Mouse (Mus musculus) cerebral cortex, adult 2 months (tissue): ENCODE measurements around the gene Tuba4a.

Experiments
- WGBS: fragments of 180-500 bp; shearing (Covaris S2); methylation state at CpG from one replicate; pipeline ENCODE4 v1.1.7; 2018; 5-methylcytosine and 5-hydroxymethylcytosine counted together

Gene Tuba4a

GRCm38 (mm10) chr1:75210136-75211087 is 9.3 kb downstream of the Tuba4a start, which contains the start of the genes Glb1l and Stk16:
Gene Glb1l, minus strand, starts transcription at chr1:75210813.
Gene Stk16, plus strand, starts transcription at chr1:75210838.
- WGBS, result 5% methylated on average over 42 of the region's 42 CpGs

GRCm38 (mm10) chr1:75208967-75209678 is 10.5 kb downstream of the Tuba4a start:
- WGBS, result 12% methylated on average over 34 of the region's 34 CpGs

DNA sequence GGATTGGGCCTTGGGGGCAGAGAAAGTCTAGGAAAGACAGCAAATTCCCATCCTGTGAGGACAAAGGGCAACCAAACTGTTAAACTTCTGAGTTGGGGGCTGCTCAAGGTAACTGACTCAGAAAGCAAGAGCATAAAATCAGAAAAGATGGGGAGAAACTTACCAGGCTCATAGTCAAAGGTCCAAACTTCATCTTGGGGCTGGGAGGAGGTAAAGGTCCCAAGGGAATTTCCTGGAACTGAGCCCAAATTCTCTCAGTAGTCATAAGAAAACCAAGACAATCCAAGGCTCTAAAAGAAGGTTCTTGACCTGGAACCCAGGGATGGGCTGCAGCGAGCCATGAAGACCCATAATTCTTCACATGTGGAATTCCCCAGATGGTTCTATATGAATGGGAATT is 18.4 kb downstream of the Tuba4a start:
- 88% methylated on average over 1 of the region's 1 CpGs for WGBS

- WGBS, result under 1% methylated on average over 19 of the region's 19 CpGs
These were observed 27.2 kb downstream of the Tuba4a start for GRCm38 (mm10) chr1:75192452-75192851.

- WGBS, result under 1% methylated on average over 52 of the region's 56 CpGs
These were observed 27.9 kb downstream of the Tuba4a start, which contains the start of the genes Ankzf1 and Atg9a for GRCm38 (mm10) chr1:75191622-75192402. Gene Ankzf1, plus strand, starts transcription at chr1:75192151. Gene Atg9a, minus strand, starts transcription at chr1:75192196.

DNA sequence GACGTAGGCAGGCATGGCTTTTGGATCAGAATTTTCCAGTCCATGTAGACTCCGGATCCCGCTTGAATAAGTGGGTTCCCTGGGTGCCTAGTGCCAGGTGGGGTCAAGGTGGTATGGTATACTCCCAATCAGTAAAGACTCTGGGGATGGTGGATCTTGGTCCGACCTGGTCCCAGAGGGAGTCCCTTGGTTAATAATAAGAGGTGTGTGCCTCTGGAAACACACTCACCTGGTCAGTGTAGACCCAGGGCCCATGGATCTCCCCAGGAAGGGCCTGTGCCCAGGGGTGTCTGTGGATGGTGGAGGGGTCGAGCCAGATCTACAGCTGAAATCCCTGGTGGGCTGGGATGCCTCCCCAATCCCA is 28.4 kb downstream of the Tuba4a start:
- 27% methylated on average over 5 of the region's 5 CpGs for WGBS

GRCm38 (mm10) chr1:75190577-75190976 is 29.1 kb downstream of the Tuba4a start:
- WGBS, result 42% methylated on average over 2 of the region's 2 CpGs

- WGBS, result 85% methylated on average over 2 of the region's 2 CpGs
These were observed 31.7 kb downstream of the Tuba4a start for GRCm38 (mm10) chr1:75187914-75188483.

GRCm38 (mm10) chr1:75185495-75185894 is 34.2 kb downstream of the Tuba4a start:
- 88% methylated on average over 11 of the region's 11 CpGs for WGBS

- 63% methylated on average over 4 of the region's 4 CpGs for WGBS
These were observed 37.5 kb downstream of the Tuba4a start for GRCm38 (mm10) chr1:75182160-75182559.

DNA sequence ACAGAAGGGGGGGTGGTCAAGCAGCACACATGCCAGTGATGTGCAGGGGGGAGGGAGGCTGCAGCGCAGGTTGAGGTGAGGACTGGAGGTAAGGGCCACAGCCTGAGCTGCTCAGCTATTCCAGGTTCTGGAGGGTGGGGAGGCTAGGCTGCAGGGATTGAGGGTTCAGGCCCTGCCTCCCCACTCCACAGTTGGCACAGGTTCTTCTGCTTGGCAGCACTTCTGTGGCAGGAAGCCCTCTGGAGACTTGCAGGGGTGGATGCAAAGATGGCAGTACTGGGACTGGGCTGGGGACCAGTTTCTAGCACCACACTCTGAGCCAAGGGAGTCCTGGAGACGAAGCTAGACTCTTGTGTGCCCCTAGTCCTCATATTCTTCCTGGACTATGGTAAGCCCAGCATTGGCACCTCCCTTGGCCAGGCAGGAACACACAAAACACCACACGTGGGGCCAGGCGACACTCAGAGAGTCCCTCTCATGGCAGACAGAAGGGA is 38.2 kb downstream of the Tuba4a start:
- 68% methylated on average over 4 of the region's 4 CpGs for WGBS

DNA sequence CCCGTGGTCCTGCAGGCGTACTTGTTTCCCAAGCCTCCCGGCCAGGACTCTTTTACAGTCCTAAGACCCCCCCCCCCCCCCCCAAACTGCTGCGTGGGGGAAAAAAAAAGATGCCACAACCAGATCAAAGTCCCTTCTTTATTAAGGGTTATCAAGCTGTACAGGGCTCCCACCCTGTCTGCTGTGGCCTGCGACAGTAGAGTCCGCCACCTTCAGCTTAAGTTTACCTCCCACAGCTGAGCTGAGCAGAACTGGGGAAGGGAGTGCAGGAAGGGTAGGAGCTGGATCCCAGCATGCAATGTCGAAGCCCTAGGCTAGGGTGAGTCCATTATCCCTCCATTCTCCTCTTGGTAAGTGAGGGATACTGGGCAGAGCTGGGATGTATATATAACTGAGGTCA is 38.9 kb downstream of the Tuba4a start:
- WGBS, result 31% methylated on average over 7 of the region's 7 CpGs

DNA sequence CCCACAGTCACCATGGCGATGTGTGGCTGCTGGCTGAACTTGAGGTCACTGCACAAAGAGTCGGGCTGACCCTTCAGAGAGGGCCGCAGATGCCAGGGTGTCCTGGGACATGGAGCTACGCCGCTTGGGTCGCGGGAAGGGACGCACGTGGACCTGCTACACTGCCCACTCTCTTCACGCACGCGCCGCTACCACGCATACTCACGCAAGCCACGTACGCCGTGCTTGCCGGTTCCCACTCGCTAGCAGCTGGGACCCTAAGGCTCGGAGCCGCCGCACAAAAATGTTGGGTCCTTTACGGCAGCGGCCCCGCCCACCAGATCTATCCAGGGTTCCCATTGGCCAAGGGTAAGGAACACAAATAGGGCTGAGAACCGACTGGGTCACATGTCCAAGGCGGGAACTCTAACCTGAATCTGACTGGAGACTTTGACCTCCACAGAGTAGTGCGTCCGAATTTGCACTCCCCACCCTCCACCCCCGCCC is 39.5 kb downstream of the Tuba4a start, which contains the start of gene Abcb6:
TSS of gene Abcb6 (minus strand) at position 288 of the 486 bp plus-strand sequence.
- WGBS, result under 1% methylated on average over 31 of the region's 31 CpGs

GRCm38 (mm10) chr1:75179334-75180104 is 40.1 kb downstream of the Tuba4a start:
- WGBS, result 4% methylated on average over 23 of the region's 23 CpGs

DNA sequence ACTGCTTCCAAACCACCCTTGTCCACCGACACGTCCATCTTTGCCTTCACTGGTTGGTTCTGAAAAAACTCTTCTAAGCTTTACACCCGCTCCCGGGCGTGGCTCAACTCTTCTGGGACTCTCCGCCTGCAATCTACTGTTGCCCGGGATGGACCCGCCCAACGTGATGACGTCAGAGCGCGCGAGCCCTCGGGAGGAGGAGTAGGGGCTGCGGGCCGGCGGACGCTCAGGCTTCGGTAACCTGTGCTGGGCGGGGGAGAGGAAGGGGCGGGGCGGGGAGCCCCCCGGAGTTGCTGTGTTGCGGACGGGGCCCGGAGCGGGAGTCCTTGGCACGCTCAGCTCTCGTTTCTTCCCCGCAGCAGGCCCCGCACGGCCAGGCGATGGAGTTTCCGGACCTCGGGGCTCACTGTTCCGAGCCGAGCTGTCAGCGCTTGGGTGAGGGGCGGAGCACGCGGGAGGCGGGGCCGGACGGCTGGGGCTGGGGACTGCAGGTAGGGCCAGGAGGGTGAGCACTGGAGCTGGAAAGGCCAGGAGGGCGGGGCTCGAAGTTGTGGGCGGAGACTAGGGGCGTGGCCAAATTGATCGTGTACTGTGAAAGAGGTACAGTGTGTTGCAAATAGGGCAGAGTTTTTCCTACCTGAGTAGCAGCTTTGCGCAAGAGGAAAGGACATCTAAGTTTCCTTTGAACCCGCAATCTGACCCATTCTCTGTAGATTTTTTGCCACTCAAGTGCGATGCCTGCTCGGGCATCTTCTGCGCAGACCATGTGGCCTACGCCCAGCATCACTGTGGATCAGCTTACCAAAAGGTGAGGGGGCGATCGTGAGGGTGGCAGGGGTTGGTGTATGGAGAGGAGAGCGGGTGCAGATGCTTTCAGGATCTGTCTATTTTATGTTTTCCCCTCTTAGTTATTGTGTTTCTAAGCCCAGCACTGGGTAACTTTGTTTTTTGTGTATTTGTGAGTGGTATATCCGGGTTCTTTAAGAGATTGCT is 50.9 kb downstream of the Tuba4a start, which contains the start of gene Zfand2b:
TSS of gene Zfand2b (plus strand) at position 175 of the 993 bp plus-strand sequence.
- 1% methylated on average over 56 of the region's 59 CpGs for WGBS

GRCm38 (mm10) chr1:75168093-75168471 is 51.6 kb downstream of the Tuba4a start:
- WGBS, result 7% methylated on average over 7 of the region's 7 CpGs
